Mouse (Mus musculus): ENCODE measurements around the gene Fat2. TPM values are rescaled to one million over a fixed set of nuclear protein-coding genes. Genes with fewer than 3 reads are reported as not detected.

Fat2 gene
- total and polyA plus RNA-seq, 2 experiments from 2014 or later: 0.04 to 4.2 TPM

GRCm38 (mm10) chr11:55372001-55372400 is 35.6 kb upstream of the Fat2 start:
- H3K9me3 ChIP-seq (ENCODE audit: low read length): no peaks in the 10 kb centered on the region
- H3K27ac ChIP-seq (ENCODE audit: low read depth, low read length): no peak overlapping the region
- no peak overlapping the region for H3K9ac ChIP-seq (replicated peaks; ENCODE audit: low read length, poor library complexity, severe bottlenecking)
- WGBS: 47% methylated on average over 6 of the region's 6 CpGs
- H3K27me3 ChIP-seq (ENCODE audit: insufficient read depth, low read length): no peaks in the 10 kb centered on the region
- no peak for TF ChIP-seq CTCF (IDR thresholded peaks at IDR 0.05)
- no peak overlapping the region for H3K4me3 ChIP-seq (ENCODE audit: low read depth, low read length)
- H3K4me2 ChIP-seq (ENCODE audit: low read depth, low read length, poor library complexity, severe bottlenecking): no peak overlapping the region
- no peaks in the 10 kb centered on the region; the same call in 1 of the 2 replicates for H3K4me1 ChIP-seq (ENCODE audit: insufficient read depth, low read length)
- no peaks in the 10 kb centered on the region for H3K36me3 ChIP-seq (ENCODE audit: insufficient read depth, low read length)
- DNase-seq (ENCODE audit: low spot score) (peak; percentile 32), ATAC-seq (ENCODE audit: low FRiP score) (no peak)

- ATAC-seq (ENCODE audit: low FRiP score): no peak
- H3K27me3 ChIP-seq (ENCODE audit: insufficient read depth, low read length): no peaks in the 10 kb centered on the region
- H3K4me1 ChIP-seq (ENCODE audit: insufficient read depth, low read length): no peaks in the 10 kb centered on the region; the same call in 1 of the 2 replicates
- WGBS: 67% methylated on average over 6 of the region's 6 CpGs
- H3K4me3 ChIP-seq (ENCODE audit: low read depth, low read length): no peak overlapping the region
- no peak overlapping the region for H3K9ac ChIP-seq (replicated peaks; ENCODE audit: low read length, poor library complexity, severe bottlenecking)
- no peaks in the 10 kb centered on the region for H3K9me3 ChIP-seq (ENCODE audit: low read length)
- H3K27ac ChIP-seq (ENCODE audit: low read depth, low read length): no peak overlapping the region
- no peaks in the 10 kb centered on the region for H3K36me3 ChIP-seq (ENCODE audit: insufficient read depth, low read length)
- no peak for TF ChIP-seq CTCF (IDR thresholded peaks at IDR 0.05)
- H3K4me2 ChIP-seq (ENCODE audit: low read depth, low read length, poor library complexity, severe bottlenecking): no peak overlapping the region
- no peak for DNase-seq (ENCODE audit: low spot score)
Observed at GRCm38 (mm10) chr11:55369093-55369471, 32.7 kb upstream of the Fat2 start.

GRCm38 (mm10) chr11:55368388-55369092 is 32.2 kb upstream of the Fat2 start:
- Histone ChIP-seq H3K27me3 (ENCODE audit: insufficient read depth, low read length) (no peaks in the 10 kb centered on the region), H3K36me3 (ENCODE audit: insufficient read depth, low read length) (no peaks in the 10 kb centered on the region), H3K4me3 (ENCODE audit: low read depth, low read length) (no peak overlapping the region), H3K4me2 (ENCODE audit: low read depth, low read length, poor library complexity, severe bottlenecking) (no peak overlapping the region), H3K4me1 (ENCODE audit: insufficient read depth, low read length) (no peaks in the 10 kb centered on the region; the same call in 1 of the 2 replicates), H3K9ac (replicated peaks; ENCODE audit: low read length, poor library complexity, severe bottlenecking) (no peak overlapping the region), H3K27ac (ENCODE audit: low read depth, low read length) (no peak overlapping the region), H3K9me3 (ENCODE audit: low read length) (no peaks in the 10 kb centered on the region)
- 60% methylated on average over 4 of the region's 4 CpGs for WGBS
- no peak for TF ChIP-seq CTCF (IDR thresholded peaks at IDR 0.05)
- DNase-seq (ENCODE audit: low spot score) (no peak), ATAC-seq (ENCODE audit: low FRiP score) (no peak)

GRCm38 (mm10) chr11:55367783-55368182 is 31.4 kb upstream of the Fat2 start:
- Histone ChIP-seq H3K9ac (replicated peaks; ENCODE audit: low read length, poor library complexity, severe bottlenecking) (no peak overlapping the region), H3K4me2 (ENCODE audit: low read depth, low read length, poor library complexity, severe bottlenecking) (no peak overlapping the region), H3K27ac (ENCODE audit: low read depth, low read length) (no peak overlapping the region), H3K9me3 (ENCODE audit: low read length) (no peaks in the 10 kb centered on the region), H3K36me3 (ENCODE audit: insufficient read depth, low read length) (no peaks in the 10 kb centered on the region), H3K27me3 (ENCODE audit: insufficient read depth, low read length) (no peaks in the 10 kb centered on the region), H3K4me1 (ENCODE audit: insufficient read depth, low read length) (no peaks in the 10 kb centered on the region; the same call in 1 of the 2 replicates), H3K4me3 (ENCODE audit: low read depth, low read length) (no peak overlapping the region)
- no peak for TF ChIP-seq CTCF (IDR thresholded peaks at IDR 0.05)
- WGBS: 75% methylated on average over 10 of the region's 10 CpGs
- ATAC-seq (ENCODE audit: low FRiP score) (no peak), DNase-seq (ENCODE audit: low spot score) (no peak)

GRCm38 (mm10) chr11:55365840-55366239 is 29.5 kb upstream of the Fat2 start:
- Histone ChIP-seq H3K36me3 (ENCODE audit: insufficient read depth, low read length) (no peaks in the 10 kb centered on the region), H3K4me3 (ENCODE audit: low read depth, low read length) (no peak overlapping the region), H3K4me1 (ENCODE audit: insufficient read depth, low read length) (no peaks in the 10 kb centered on the region), H3K9me3 (ENCODE audit: low read length) (no peaks in the 10 kb centered on the region), H3K27me3 (ENCODE audit: insufficient read depth, low read length) (no peaks in the 10 kb centered on the region), H3K27ac (ENCODE audit: low read depth, low read length) (no peak overlapping the region), H3K4me2 (ENCODE audit: low read depth, low read length, poor library complexity, severe bottlenecking) (no peak overlapping the region), H3K9ac (replicated peaks; ENCODE audit: low read length, poor library complexity, severe bottlenecking) (no peak overlapping the region)
- DNase-seq (ENCODE audit: low spot score) (no peak), ATAC-seq (ENCODE audit: low FRiP score) (no peak)
- TF ChIP-seq CTCF (IDR thresholded peaks at IDR 0.05): no peak
- 81% methylated on average over 5 of the region's 5 CpGs for WGBS

GRCm38 (mm10) chr11:55365242-55365641 is 28.9 kb upstream of the Fat2 start:
- Histone ChIP-seq H3K4me1 (ENCODE audit: insufficient read depth, low read length) (no peaks in the 10 kb centered on the region), H3K4me2 (ENCODE audit: low read depth, low read length, poor library complexity, severe bottlenecking) (no peak overlapping the region), H3K4me3 (ENCODE audit: low read depth, low read length) (no peak overlapping the region), H3K9ac (replicated peaks; ENCODE audit: low read length, poor library complexity, severe bottlenecking) (no peak overlapping the region), H3K27ac (ENCODE audit: low read depth, low read length) (no peak overlapping the region), H3K27me3 (ENCODE audit: insufficient read depth, low read length) (no peaks in the 10 kb centered on the region), H3K9me3 (ENCODE audit: low read length) (no peaks in the 10 kb centered on the region), H3K36me3 (ENCODE audit: insufficient read depth, low read length) (no peaks in the 10 kb centered on the region)
- no peak for TF ChIP-seq CTCF (IDR thresholded peaks at IDR 0.05)
- ATAC-seq (ENCODE audit: low FRiP score) (no peak), DNase-seq (ENCODE audit: low spot score) (no peak)
- 61% methylated on average over 4 of the region's 4 CpGs for WGBS
